Mouse (Mus musculus) ovary, adult 18-20 months (tissue): ENCODE measurements around the gene Scfd2.

Source experiments
- DNase-seq: peaks from one replicate; pipeline ENCODE4 v3.0.0; 2022; ENCODE audit warnings: low spot score, mixed read lengths

Scfd2 gene

DNA sequence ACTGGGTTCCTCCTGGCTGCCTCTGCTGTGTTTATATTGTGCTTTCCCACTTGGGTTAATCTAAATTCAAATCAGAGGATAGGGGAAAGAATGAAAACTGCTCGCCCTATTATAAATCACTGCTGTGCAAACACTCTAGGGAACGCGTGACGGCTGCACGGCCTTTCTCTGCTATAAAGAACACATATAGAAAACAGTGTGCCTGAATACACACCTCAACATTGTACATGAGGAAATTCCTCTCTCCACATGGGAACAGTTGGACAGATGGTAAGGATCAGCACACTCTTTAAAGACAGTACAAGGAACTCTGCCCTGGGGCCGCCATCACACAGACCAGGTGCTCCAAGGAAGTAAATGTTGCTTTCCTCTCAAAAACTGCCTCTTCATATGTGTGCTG, 166.2 kb downstream of the Scfd2 start:
- no peak for DNase-seq

DNA sequence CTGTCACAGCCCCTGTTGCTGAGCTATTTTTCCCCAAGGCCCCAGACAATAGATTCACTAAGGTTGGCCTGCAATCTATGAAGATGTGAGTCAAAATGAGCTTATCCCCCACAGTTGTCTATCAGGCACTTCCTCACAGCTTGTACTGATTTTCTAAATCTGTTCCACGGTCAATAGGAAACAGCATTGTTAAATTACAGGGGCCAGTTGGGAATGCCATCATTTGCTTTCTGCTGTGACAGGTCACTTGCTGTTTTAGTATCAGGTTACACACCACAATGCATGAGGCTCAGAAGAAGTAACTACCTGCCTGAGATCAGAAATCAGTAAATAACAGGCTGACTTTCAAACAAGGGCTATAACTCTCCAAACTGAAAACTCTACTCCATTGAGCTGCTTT, 168.3 kb downstream of the Scfd2 start:
- no peak for DNase-seq

DNA sequence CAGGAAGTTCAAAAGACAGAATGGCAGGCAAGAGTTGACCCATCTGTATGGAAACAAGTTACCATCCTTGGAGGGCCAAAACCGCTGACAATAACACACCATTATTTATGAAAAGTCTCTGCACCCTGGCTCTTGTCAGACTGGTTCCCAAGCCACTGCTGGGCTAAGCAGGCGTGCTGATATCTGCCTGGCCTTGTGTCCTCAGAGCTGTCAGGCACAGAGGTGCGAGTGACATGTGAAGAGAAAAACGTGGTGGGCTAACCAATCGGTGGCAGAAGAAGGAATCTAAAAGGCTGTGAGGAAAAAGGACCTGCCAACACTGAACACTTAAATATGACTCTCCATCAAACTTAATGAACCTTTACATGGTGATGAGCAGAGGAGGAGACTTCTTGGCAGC, 170.0 kb downstream of the Scfd2 start:
- no peak for DNase-seq

DNA sequence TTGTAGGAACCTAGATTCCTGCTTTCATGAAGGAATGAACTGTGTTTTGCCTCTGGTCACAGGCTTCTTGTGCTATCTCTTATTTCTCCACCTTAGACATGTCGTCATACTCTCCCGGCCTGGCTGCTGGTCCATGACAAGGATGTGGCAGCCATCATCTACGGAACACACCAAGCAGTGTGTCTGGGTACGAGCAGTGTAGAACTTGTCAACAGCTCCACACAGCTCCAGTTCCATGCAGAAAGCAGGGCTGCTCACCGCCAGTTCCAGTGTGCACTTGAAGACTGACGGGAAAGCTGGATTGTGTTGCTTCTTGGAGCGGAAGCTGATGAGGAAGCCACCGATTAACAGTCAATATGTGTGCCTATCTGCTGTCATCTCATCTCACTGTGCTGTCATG, 173.5 kb downstream of the Scfd2 start:
- DNase-seq = no peak

DNA sequence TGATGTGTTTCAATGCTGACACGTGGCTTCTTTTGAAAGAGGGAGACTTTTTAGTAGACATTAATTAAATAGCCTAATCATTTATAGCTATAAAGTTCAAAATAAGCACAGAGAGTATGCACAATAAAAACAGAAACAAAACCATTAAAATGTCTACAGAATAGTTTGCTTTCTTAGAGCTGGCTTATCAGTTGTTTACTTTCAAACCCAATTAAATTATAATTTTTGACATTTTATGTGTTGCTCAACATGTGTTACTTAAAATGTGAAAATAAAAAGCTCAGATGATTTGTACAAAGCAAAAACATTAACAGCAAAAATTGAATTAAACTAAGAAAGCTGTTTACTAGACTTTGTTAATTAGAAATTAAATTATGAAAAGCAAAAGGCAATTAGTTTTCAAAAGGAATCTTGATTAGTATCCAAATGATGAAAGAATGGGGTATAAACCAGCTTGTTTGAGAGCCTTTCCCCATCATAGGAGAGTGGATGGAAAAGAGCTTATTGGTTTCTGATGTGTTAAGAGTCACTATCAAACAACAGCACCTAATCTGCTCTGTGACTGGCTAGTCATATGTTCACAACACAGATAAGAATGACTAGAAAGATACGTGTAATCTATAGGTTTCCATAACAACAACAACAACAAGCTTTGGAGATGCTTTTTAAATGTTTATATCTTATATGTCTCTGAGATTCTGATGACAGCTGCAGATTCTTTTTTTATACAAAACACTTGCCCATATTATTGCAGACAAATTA, 176.0 kb downstream of the Scfd2 start:
- no peak for DNase-seq

DNA sequence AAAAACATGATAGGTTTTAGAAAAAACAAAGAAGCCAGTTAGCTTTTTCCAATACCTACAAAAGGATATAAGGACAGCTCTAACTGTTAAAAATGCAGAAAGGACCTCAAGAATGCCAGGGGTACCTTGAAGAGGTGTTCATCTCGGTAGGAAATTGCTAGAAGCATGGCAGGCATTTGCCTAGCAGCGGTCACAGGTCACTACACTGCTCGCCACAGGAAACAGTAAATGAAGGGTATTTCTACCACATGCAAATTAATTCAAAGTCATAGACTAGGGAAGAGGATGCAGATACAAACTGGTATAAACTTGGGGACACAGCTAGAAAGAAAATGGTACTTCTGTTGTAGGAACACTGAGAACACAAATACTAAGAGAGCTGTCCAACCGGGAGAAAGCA, 180.7 kb downstream of the Scfd2 start:
- DNase-seq = no peak

DNA sequence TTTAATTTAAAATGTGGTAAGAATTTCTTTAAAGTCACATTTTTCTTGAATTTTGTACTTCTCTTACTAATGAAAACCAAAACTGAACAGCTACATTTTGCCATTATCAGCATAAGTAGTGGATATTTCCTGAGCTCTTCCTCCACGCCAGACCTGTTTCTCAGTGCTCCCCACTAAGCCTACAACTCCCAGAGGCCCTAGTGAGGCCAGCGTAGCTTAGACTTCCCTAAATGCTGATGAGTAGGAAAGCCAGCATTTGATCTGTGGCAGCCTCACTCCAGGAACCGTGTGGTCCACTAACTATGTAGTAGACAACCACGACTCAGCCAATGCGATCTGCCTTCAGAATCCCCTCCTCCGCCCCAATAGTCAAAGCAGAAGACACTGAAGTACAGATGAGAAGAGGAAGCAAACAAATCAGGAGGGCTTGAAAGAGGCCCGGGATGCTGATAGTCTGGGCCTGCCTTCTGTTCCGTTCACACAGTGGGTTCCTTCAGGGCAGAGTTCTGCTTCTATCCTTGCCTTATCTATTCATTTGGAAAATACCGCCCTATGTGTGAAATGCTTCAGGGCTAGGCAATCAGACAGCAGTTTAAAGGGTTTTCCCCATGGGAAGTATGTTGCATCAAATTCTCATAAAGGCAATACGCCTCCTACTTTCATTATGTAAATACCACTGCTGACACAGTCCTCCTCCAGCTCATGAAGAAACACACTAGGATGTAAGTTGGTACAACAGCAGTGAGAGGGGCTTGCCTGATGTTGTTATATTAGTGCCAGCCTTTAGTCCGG, 183.3 kb downstream of the Scfd2 start:
- DNase-seq = no peak

DNA sequence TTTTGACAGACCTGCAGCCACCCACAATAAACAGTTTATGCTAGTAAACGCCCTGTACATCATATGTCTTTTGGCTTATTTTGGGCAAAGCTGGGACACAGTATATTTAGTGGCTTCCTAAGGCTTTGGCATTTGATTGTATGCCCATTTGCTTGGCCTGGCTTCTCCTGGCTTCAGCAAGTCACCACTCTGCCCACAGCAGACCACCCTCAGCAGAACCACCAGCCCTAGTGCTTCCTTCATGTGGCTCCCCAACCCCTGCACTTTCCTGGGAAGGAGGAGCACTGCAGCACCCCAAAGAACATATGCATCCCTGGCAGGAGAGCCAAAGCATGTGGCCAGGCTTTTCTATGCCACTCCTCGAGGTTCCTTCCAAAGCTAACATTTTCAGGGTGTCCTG, 188.5 kb downstream of the Scfd2 start:
- DNase-seq = no peak

DNA sequence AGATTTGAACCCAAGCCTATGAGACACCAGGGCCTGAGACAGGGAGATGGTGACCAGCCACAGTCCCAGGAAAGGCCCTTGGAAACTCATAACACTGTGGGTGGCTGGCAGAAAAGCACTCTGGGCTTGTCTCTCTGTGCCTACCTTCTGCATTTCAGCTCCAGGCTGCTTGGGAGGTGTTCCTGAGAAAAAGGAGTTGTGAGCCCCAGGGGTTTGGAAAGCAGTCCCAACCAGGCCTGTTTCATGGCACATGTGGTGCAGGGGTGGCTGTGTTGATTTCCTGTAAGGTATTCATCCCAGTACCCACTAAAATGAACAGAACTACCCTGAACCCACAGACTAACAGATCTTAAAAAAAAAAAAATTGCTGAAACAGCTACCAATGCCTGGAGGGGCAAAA, 189.0 kb downstream of the Scfd2 start:
- no peak for DNase-seq

DNA sequence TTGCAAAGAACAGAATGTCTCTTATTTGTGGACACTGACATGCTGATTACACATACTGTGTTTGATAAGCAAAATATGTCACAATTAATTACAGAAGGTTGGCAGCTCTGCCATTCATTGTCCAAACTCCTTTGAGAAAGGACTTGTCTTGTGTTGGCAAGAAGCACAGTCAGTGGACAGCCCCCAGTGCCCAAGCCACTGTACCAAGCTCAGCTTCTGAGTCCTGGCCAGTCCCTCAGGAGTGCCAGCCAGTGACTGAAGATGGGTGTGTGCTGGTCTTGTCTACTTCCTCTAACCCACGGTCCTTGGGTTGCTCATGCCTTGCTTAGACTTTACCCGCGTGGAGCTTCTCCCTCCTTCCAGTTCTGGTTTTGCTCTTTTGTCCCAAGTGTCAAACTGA, 194.1 kb downstream of the Scfd2 start:
- no peak for DNase-seq

DNA sequence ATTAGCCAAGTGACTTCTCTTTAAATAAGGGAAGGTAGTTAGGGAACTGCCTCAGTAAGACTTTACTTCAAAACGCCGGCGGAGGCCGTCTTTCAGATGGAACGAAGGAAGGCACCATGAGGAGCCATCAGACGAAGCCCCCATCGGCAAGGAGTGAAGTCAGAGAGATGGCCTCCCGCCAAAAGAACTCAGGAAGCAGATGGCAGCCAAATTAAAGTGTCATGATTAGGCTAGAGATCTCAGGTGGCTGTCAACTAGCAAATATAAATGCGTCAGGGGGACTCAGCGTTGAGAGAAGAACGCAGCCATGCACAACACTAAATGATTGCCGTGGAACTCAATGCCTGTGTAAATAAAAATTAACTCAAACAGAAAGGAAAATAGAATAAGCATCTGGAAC, 194.8 kb downstream of the Scfd2 start:
- DNase-seq = no peak

DNA sequence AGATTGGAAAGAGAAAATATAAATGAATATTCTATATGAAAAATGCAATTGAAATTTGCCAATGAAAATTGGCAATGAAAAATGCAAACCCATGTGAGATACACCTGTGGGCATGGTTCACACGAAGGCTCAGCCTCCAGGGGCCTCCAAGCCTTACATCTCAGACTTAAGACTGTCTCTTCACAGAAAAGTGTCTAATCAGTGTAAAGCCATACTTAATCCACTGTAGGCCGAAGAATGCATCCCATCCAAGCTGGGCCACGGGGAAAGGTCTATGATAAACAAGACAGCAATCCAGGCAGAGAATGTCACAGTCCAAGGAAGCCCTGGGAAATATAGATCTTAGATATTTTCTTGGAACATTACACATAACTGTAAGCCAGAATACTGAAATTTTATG, 198.3 kb downstream of the Scfd2 start:
- no peak for DNase-seq

DNA sequence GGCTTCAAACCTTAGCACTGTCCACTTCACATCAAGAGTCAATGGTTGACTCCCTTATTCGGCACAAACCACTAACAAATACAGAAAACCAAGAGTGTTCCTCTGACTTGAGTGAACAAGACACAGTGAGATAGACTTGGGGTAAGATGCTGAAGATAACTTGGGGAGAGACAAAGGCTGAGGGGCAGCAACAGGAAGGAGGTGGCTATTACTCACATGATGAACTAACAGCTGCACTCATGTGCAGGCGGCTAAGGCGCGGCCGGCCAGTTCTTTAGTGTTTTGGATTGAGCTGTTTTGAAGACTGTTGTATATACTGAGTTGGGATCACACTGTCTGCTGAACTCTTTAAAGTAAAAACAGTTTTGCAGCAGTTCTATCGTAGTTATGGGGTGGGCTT, 205.3 kb downstream of the Scfd2 start:
- no peak for DNase-seq

DNA sequence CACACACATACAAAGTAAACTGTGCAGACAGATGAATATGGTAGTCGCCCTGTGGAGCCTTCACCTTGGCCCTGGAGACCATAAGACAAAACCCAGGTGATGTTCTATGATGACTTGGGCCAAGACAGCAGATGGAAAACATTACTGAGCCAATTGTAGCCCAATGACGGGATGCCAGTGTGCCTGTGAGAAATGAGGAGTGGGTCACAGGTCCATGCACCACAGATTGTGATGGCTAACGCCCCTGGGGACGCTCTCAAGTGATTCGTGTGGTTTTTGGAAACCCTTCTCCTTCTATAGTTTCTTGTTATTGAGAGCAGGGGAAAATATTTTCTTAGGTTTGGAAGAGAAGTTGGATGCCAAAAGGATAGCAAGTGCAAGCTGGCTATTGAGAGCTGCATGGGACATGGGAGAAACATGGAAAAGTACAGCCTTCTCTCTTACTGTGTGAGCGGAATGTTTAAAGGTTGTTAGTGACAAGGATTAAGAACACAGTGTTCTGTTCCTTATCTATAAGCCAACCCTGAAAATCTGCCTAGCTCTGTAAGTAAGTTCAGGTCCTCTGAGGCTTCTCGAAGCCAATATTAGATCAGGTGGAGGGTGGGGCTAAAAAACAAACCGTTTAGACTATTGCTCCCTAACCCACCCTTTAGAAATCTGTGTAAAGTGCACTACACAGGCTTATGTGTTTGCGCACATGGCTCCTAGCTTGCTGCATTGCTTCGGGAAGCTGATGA, 210.4 kb downstream of the Scfd2 start:
- no peak for DNase-seq

DNA sequence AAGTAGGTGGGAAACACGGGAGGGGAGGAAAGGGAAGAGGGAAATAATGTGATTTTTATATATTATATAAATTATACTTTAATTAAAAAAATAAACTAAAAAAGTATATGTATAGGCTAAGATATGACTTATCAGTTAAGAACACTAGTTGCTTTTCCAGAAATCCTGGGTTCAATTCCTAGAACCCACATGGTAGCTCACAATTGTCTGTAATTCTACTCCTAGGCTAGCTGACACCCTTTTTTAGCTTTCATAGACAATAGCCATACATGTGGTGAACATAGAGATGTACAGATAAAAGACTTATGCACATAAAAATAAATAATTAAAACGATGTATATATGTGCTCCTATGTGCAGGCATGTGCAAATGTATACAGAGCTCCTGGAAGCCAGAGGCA, 212.0 kb downstream of the Scfd2 start:
- no peak for DNase-seq

DNA sequence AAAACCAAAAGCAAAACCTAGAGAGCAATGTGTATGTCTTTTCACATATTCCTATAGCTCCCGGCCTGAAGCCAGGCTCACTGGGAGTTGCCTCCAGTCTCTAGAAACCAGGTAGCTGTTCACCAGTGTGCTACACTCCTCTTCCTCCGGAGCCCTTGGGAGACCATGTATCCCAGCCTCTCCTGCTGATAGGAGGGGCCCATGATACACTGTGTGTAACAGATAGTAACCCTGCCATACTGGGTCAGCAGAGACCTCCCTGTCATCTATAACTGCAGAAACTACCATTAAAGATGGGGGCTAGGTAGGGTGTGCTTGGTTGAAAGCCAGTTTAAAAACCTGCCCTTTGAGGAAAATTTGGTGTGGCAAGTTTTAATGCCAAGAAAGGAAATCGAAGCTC, 214.4 kb downstream of the Scfd2 start:
- no peak for DNase-seq

DNA sequence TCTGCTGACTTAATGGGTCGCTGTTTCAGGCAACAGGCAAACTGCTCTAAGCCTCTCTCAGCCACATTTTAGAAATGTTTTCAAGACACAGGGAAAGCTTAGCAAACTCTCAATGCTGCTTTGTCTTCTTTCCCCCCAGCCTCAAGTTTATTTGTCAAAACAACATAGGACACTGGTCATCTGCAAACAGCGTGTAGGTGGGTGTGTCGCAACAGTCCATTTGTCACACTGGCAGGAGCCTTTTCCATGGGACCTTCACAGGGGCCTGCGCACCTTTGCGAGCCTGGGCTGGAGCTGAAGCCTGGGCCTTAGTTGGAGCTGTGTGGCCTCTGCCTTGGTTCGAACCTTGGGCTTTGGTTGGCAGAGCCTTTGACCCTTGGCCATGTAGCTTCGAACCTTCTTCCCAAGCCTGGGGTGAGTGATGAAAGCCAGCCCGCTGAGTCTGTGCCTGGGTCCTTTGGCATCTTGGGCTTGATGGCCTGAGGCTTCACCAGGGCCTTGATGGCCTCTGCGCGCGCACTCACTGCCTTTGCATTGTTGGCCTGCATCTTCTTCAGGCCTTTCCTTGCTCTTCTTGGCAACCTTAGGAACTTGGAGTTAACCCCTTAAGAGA, 215.1 kb downstream of the Scfd2 start:
- DNase-seq = no peak

DNA sequence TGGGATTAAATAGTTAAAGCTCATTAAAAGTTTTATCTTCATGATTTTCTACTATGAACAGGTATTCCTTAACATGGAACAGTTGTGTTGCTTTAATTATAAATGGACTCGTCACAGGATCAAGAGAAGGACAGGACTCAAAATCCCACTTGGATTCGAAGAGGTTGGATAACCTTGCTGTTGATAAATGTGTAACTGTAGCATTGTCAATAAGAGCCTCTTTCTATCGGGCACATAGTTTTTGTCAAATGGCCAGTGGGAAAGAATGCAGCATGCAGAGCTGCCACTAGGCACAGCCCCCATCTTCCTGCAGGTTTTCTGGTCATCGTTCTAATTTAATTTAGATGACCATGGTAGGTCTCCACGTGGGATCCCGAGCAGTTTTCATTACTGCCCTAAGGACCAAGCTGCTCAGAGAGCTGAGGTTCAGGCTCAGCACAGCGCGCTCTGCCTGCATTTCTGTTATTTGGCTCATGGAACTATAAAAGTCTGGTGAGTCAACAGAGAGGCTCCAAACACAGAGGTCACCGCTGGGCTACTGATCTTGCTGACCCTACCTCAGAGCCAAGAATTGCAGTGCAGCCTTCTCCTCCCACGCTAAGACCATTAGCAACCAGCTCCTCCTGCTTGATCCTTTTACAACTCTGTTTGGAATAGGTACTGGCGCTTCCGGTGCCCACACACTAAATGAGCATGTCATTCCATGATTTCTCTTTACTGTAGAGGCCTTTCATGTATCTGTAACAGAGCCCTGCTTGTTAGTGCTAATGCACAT, 215.9 kb downstream of the Scfd2 start:
- DNase-seq = peak; percentile 44

DNA sequence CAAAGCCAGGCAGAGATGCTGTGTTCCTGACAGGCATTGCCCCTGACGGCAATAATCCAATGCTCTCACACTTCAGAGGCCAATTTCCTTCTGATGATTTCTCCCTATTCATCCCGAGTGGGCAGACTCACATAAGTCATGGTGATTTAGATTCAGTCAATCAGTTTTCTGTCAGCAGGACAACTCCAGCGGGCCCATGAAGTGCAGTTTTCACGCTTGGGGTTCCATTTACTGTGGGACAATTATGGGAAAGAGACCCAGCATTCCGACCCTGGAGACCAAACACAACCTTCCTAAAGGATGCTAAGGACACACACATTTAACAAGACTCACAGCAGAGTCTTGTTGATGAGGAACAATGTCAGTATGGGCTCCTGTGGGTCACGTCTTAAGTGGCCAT, 217.1 kb downstream of the Scfd2 start:
- no peak for DNase-seq

DNA sequence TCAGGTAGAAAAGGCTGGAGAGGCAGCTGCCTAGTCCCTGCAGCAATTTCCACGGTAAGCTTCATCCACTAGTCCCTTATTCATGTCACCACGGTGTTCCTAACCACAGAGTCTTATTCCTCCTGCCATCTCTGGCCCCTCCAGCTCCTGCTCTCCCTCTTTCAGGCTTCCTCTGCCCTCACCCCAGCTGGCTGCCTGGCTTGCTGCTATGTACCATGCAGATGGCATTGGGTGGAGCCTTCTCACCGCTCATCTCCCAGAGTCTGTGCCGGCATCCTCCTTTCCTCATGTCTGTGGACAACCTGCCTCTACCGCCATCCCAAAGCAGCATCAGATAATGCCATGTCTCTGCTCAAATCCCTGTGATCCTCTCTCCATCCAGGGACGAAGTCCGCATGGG, 218.0 kb downstream of the Scfd2 start:
- no peak for DNase-seq

DNA sequence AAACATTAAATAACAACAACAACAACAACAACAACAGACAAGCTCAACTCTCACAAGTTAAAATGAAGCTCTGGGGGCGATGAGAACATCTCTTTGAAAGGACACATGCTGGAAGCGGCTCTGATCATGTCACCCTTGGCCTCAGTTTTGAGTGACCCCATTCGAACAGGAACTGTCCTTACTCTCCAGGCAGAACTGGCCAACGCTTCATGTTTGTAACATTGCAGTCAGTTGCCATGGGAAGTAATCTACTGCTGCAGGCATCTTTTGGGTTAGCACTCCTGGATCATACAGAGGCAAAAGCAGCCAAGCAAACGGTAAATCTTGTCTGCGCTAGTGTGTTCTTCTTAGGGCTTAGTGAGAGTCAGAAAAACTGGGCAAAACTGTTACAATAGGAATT, 219.7 kb downstream of the Scfd2 start:
- no peak for DNase-seq
